Mouse (Mus musculus) adrenal gland, postnatal 4 days (tissue): Measurements from ENCODE around the gene Mroh2a. TPM values are rescaled to one million over a fixed set of nuclear protein-coding genes. Genes with fewer than 3 reads are reported as not detected.

Source experiments
- DNase-seq, 2 experiments: peaks; one replicate each; pipeline ENCODE4 v3.0.0; 2021 to 2022; ENCODE audit warnings: low spot score in 2 of 2, mixed read lengths in 2 of 2
- total RNA-seq, 2 experiments: library from RNA; stranded (reverse); gene quantifications; 2 replicates each; pipeline ENCODE4 v1.2.3; 2021

Gene Mroh2a
- total RNA-seq, 2 experiments from 2014 or later, result 0.20 to 0.42 TPM

- DNase-seq, result no peak
Observed at GRCm38 (mm10) chr1:88258361-88258760, 31.6 kb downstream of the Mroh2a start.

GRCm38 (mm10) chr1:88258881-88259642 lies 32.3 kb downstream of the Mroh2a start:
- DNase-seq, result no peak

GRCm38 (mm10) chr1:88259643-88260024 lies 32.8 kb downstream of the Mroh2a start:
- no peak for DNase-seq

- DNase-seq, result no peak
Observed at GRCm38 (mm10) chr1:88260114-88260513, 33.3 kb downstream of the Mroh2a start.

GRCm38 (mm10) chr1:88260604-88261377 lies 34.0 kb downstream of the Mroh2a start:
- no peak for DNase-seq

- no peak for DNase-seq
Observed at GRCm38 (mm10) chr1:88261706-88262105, 34.9 kb downstream of the Mroh2a start.

- no peak for DNase-seq
Observed at GRCm38 (mm10) chr1:88262255-88262654, 35.5 kb downstream of the Mroh2a start.

- DNase-seq, result no peak
Observed at GRCm38 (mm10) chr1:88262961-88263360, 36.2 kb downstream of the Mroh2a start.

- no peak for DNase-seq
Observed at GRCm38 (mm10) chr1:88263778-88264177, 37.0 kb downstream of the Mroh2a start.

- no peak for DNase-seq
Observed at GRCm38 (mm10) chr1:88264237-88264868, 37.6 kb downstream of the Mroh2a start.

- DNase-seq, result no peak
Observed at GRCm38 (mm10) chr1:88264869-88265240, 38.1 kb downstream of the Mroh2a start.

GRCm38 (mm10) chr1:88266123-88266522 lies 39.3 kb downstream of the Mroh2a start:
- DNase-seq, result no peak

- no peak for DNase-seq
Observed at GRCm38 (mm10) chr1:88267489-88267888, 40.7 kb downstream of the Mroh2a start.

GRCm38 (mm10) chr1:88268070-88268469 lies 41.3 kb downstream of the Mroh2a start:
- no peak for DNase-seq

- DNase-seq, result no peak
Observed at GRCm38 (mm10) chr1:88269539-88270309, 42.9 kb downstream of the Mroh2a start.

GRCm38 (mm10) chr1:88272851-88273250 lies 46.1 kb downstream of the Mroh2a start:
- DNase-seq, result peak in 1 of 2 experiments; percentile 4

GRCm38 (mm10) chr1:88273326-88273725 lies 46.5 kb downstream of the Mroh2a start:
- DNase-seq, result peak in 1 of 2 experiments; percentile 12

GRCm38 (mm10) chr1:88273832-88274231 lies 47.0 kb downstream of the Mroh2a start:
- no peak for DNase-seq

- peak in 1 of 2 experiments; percentile 8 for DNase-seq
Observed at GRCm38 (mm10) chr1:88274371-88275077, 47.7 kb downstream of the Mroh2a start.

GRCm38 (mm10) chr1:88275078-88275680 lies 48.4 kb downstream of the Mroh2a start:
- no peak for DNase-seq
